Mouse (Mus musculus): ENCODE data around the gene Tomm34. TPM values are rescaled to one million over a fixed set of nuclear protein-coding genes. Genes with fewer than 3 reads are reported as not detected.
A peak's percentile ranks its signal among the peaks of the same experiment; 100 is the strongest.

Tomm34 gene
- total and polyA plus RNA-seq, 2 experiments = 6.0 to 13.8 TPM

- H3K27ac ChIP-seq (replicated peaks; ENCODE audit: insufficient read depth, low read depth, low read length) = no peak overlapping the region
- H3K79me2 ChIP-seq (ENCODE audit: control insufficient read depth, insufficient read depth, low read length) = no peaks in the 10 kb centered on the region
- H3K4me1 ChIP-seq (ENCODE audit: control insufficient read depth, insufficient read depth, low read length) = no peaks in the 10 kb centered on the region
- TF ChIP-seq CTCF (IDR thresholded peaks at IDR 0.05; ENCODE audit: low read depth, low read length) (no peak), POLR2A (IDR thresholded peaks at IDR 0.05; ENCODE audit: extremely low read depth, insufficient read depth, low read length) (no peak)
- no peak for DNase-seq (ENCODE audit: extremely low read depth, low read depth, low spot score)
- WGBS = 92% methylated on average over 16 of the region's 16 CpGs
- no peak overlapping the region for H3K4me3 ChIP-seq (ENCODE audit: insufficient read depth, low read depth, low read length)
- H3K27me3 ChIP-seq (ENCODE audit: control insufficient read depth, insufficient read depth, low read length) = no peaks in the 10 kb centered on the region
- peaks cover 8% of the 10 kb centered on the region; the same call in 1 of the 2 replicates for H3K36me3 ChIP-seq (ENCODE audit: control insufficient read depth, insufficient read depth, low read length)
- H3K9ac ChIP-seq (ENCODE audit: low read depth, low read length) = no peak overlapping the region
These were observed 36.3 kb upstream of the Tomm34 start for GRCm38 (mm10) chr2:164107125-164107874.

GRCm38 (mm10) chr2:164106287-164107035 is 35.5 kb upstream of the Tomm34 start:
- Histone ChIP-seq H3K36me3 (ENCODE audit: control insufficient read depth, insufficient read depth, low read length) (peaks cover 10% of the 10 kb centered on the region; the same call in 1 of the 2 replicates), H3K27me3 (ENCODE audit: control insufficient read depth, insufficient read depth, low read length) (no peaks in the 10 kb centered on the region), H3K27ac (replicated peaks; ENCODE audit: insufficient read depth, low read depth, low read length) (no peak overlapping the region), H3K4me3 (ENCODE audit: insufficient read depth, low read depth, low read length) (no peak overlapping the region), H3K4me1 (ENCODE audit: control insufficient read depth, insufficient read depth, low read length) (no peaks in the 10 kb centered on the region), H3K79me2 (ENCODE audit: control insufficient read depth, insufficient read depth, low read length) (no peaks in the 10 kb centered on the region), H3K9ac (ENCODE audit: low read depth, low read length) (no peak overlapping the region)
- no peak for DNase-seq (ENCODE audit: extremely low read depth, low read depth, low spot score)
- WGBS = 90% methylated on average over 14 of the region's 14 CpGs
- TF ChIP-seq CTCF (IDR thresholded peaks at IDR 0.05; ENCODE audit: low read depth, low read length) (no peak), POLR2A (IDR thresholded peaks at IDR 0.05; ENCODE audit: extremely low read depth, insufficient read depth, low read length) (no peak)

GRCm38 (mm10) chr2:164103501-164103900 is 32.5 kb upstream of the Tomm34 start:
- Histone ChIP-seq H3K27me3 (ENCODE audit: control insufficient read depth, insufficient read depth, low read length) (no peaks in the 10 kb centered on the region), H3K4me3 (ENCODE audit: insufficient read depth, low read depth, low read length) (no peak overlapping the region), H3K9ac (ENCODE audit: low read depth, low read length) (no peak overlapping the region), H3K79me2 (ENCODE audit: control insufficient read depth, insufficient read depth, low read length) (no peaks in the 10 kb centered on the region), H3K27ac (replicated peaks; ENCODE audit: insufficient read depth, low read depth, low read length) (no peak overlapping the region), H3K36me3 (ENCODE audit: control insufficient read depth, insufficient read depth, low read length) (peaks cover 22% of the 10 kb centered on the region), H3K4me1 (ENCODE audit: control insufficient read depth, insufficient read depth, low read length) (no peaks in the 10 kb centered on the region)
- DNase-seq (ENCODE audit: extremely low read depth, low read depth, low spot score) = peak; percentile 26
- WGBS = 36% methylated on average over 4 of the region's 4 CpGs
- TF ChIP-seq POLR2A (IDR thresholded peaks at IDR 0.05; ENCODE audit: extremely low read depth, insufficient read depth, low read length) (no peak), CTCF (IDR thresholded peaks at IDR 0.05; ENCODE audit: low read depth, low read length) (peak; percentile 76)

GRCm38 (mm10) chr2:164102366-164102765 is 31.4 kb upstream of the Tomm34 start:
- Histone ChIP-seq H3K9ac (ENCODE audit: low read depth, low read length) (no peak overlapping the region), H3K4me1 (ENCODE audit: control insufficient read depth, insufficient read depth, low read length) (no peaks in the 10 kb centered on the region), H3K4me3 (ENCODE audit: insufficient read depth, low read depth, low read length) (no peak overlapping the region), H3K27me3 (ENCODE audit: control insufficient read depth, insufficient read depth, low read length) (no peaks in the 10 kb centered on the region), H3K79me2 (ENCODE audit: control insufficient read depth, insufficient read depth, low read length) (no peaks in the 10 kb centered on the region), H3K36me3 (ENCODE audit: control insufficient read depth, insufficient read depth, low read length) (peaks cover 27% of the 10 kb centered on the region), H3K27ac (replicated peaks; ENCODE audit: insufficient read depth, low read depth, low read length) (no peak overlapping the region)
- 89% methylated on average over 3 of the region's 3 CpGs for WGBS
- TF ChIP-seq CTCF (IDR thresholded peaks at IDR 0.05; ENCODE audit: low read depth, low read length) (no peak), POLR2A (IDR thresholded peaks at IDR 0.05; ENCODE audit: extremely low read depth, insufficient read depth, low read length) (no peak)
- no peak for DNase-seq (ENCODE audit: extremely low read depth, low read depth, low spot score)

- TF ChIP-seq POLR2A (IDR thresholded peaks at IDR 0.05; ENCODE audit: extremely low read depth, insufficient read depth, low read length) = no peak
- no peak for TF ChIP-seq CTCF (IDR thresholded peaks at IDR 0.05; ENCODE audit: low read depth, low read length)
- peaks cover 27% of the 10 kb centered on the region for H3K36me3 ChIP-seq (ENCODE audit: control insufficient read depth, insufficient read depth, low read length)
- DNase-seq (ENCODE audit: extremely low read depth, low read depth, low spot score) = no peak
These were observed 31.0 kb upstream of the Tomm34 start for GRCm38 (mm10) chr2:164101936-164102335.

More at GRCm38 (mm10) chr2:164101936-164102335, 31.0 kb upstream of the Tomm34 start:
- Histone ChIP-seq H3K27ac (replicated peaks; ENCODE audit: insufficient read depth, low read depth, low read length) (no peak overlapping the region), H3K4me3 (ENCODE audit: insufficient read depth, low read depth, low read length) (no peak overlapping the region), H3K27me3 (ENCODE audit: control insufficient read depth, insufficient read depth, low read length) (no peaks in the 10 kb centered on the region), H3K4me1 (ENCODE audit: control insufficient read depth, insufficient read depth, low read length) (no peaks in the 10 kb centered on the region), H3K9ac (ENCODE audit: low read depth, low read length) (no peak overlapping the region), H3K79me2 (ENCODE audit: control insufficient read depth, insufficient read depth, low read length) (no peaks in the 10 kb centered on the region)
- WGBS = 70% methylated on average over 1 of the region's 1 CpGs
